Mouse (Mus musculus) megakaryocyte progenitor cell, adult 5-6 weeks (primary cell): ENCODE results near the gene Ccdc188. TPM values are rescaled to one million over a fixed set of nuclear protein-coding genes. Genes with fewer than 3 reads are reported as not detected.

Experiments
- total RNA-seq, 2 experiments: library from RNA; stranded (forward) in 1 of 2; stranded (reverse) in 1 of 2; fragments of 157-497, 149-512 nt in 1 of 2; fragments of 200-1000 nt in 1 of 2; gene quantifications; 2 replicates each; pipeline versions ENCODE4 v1.2.3 to v1.2.4; 2015 to 2017

Ccdc188 gene
- total RNA-seq, 2 experiments from 2014 or later: not detected

Other genes starting within 250 kb of the Ccdc188 start
- not detected in 2 replicates for gene Vpreb2, start 237.5 kb upstream of the Ccdc188 start, total RNA-seq (2015)
- not detected in 2 replicates for gene Vpreb2, start 237.5 kb upstream of the Ccdc188 start, total RNA-seq (2017)
- gene Dgcr6, start 165.0 kb upstream of the Ccdc188 start, total RNA-seq (2015): 30.8 and 33.9 TPM in 2 replicates
- 18.2 and 23.7 TPM in 2 replicates for gene Dgcr6, start 165.0 kb upstream of the Ccdc188 start, total RNA-seq (2017)
- 10.9 and 16.8 TPM in 2 replicates for gene Prodh, start 127.7 kb upstream of the Ccdc188 start, total RNA-seq (2015)
- gene Prodh, start 127.7 kb upstream of the Ccdc188 start, total RNA-seq (2017): 60.3 and 64.2 TPM in 2 replicates
- gene Rtn4r, start 90.2 kb upstream of the Ccdc188 start, total RNA-seq (2015): 6.0 and 8.3 TPM in 2 replicates
- 2.2 and 2.3 TPM in 2 replicates for gene Rtn4r, start 90.2 kb upstream of the Ccdc188 start, total RNA-seq (2017)
- 7.3 and 7.6 TPM in 2 replicates for gene Zdhhc8, start 17.3 kb downstream of the Ccdc188 start, total RNA-seq (2015)
- gene Zdhhc8, start 17.3 kb downstream of the Ccdc188 start, total RNA-seq (2017): 2.4 and 7.0 TPM in 2 replicates
- 95.7 and 111 TPM in 2 replicates for gene Trmt2a, start 30.8 kb downstream of the Ccdc188 start, total RNA-seq (2015)
- 86.1 and 95.9 TPM in 2 replicates for gene Trmt2a, start 30.8 kb downstream of the Ccdc188 start, total RNA-seq (2017)
- 621 and 642 TPM in 2 replicates for gene Ranbp1, start 30.9 kb downstream of the Ccdc188 start, total RNA-seq (2015)
- gene Ranbp1, start 30.9 kb downstream of the Ccdc188 start, total RNA-seq (2017): 523 and 557 TPM in 2 replicates
- gene Gm49776, start 40.4 kb downstream of the Ccdc188 start, total RNA-seq (2015): 0.44 TPM in 1 of 2 replicates, not detected in the other
- 0.62 TPM in 1 of 2 replicates, not detected in the other for gene Gm49776, start 40.4 kb downstream of the Ccdc188 start, total RNA-seq (2017)
- gene Dgcr8, start 71.4 kb downstream of the Ccdc188 start, total RNA-seq (2015): 33.2 and 40.1 TPM in 2 replicates
- 44.1 and 50.9 TPM in 2 replicates for gene Dgcr8, start 71.4 kb downstream of the Ccdc188 start, total RNA-seq (2017)
- gene Tango2, start 130.2 kb downstream of the Ccdc188 start, total RNA-seq (2015): 20.5 and 21.7 TPM in 2 replicates
- 7.6 and 8.6 TPM in 2 replicates for gene Tango2, start 130.2 kb downstream of the Ccdc188 start, total RNA-seq (2017)
- 0.20 and 1.2 TPM in 2 replicates for gene Arvcf, start 130.3 kb downstream of the Ccdc188 start, total RNA-seq (2015)
- 0.83 and 7.9 TPM in 2 replicates for gene Arvcf, start 130.3 kb downstream of the Ccdc188 start, total RNA-seq (2017)
- 14.3 and 23.0 TPM in 2 replicates for gene Txnrd2, start 208.5 kb downstream of the Ccdc188 start, total RNA-seq (2015)
- gene Txnrd2, start 208.5 kb downstream of the Ccdc188 start, total RNA-seq (2017): 12.5 and 20.6 TPM in 2 replicates
- gene Comt, start 209.0 kb downstream of the Ccdc188 start, total RNA-seq (2015): 42.8 and 55.1 TPM in 2 replicates
- 42.3 and 47.1 TPM in 2 replicates for gene Comt, start 209.0 kb downstream of the Ccdc188 start, total RNA-seq (2017)